Mouse (Mus musculus) thymus, adult 2 months (tissue): ENCODE measurements around the gene Atp5mpl.

Experiments
- CTCF ChIP-seq: fragments of 200-500 bp; IDR thresholded peaks from 2 replicates; pipeline ENCODE4 v1.5.1; 2012; ENCODE audit warnings: mild to moderate bottlenecking, control low read depth, low read length, moderate library complexity, borderline replicate concordance; ENCODE audit not compliant: control insufficient read depth, poor library complexity, insufficient read depth; ENCODE audit errors: extremely low read depth
- POLR2A ChIP-seq: fragments of 200-500 bp; IDR thresholded peaks from 2 replicates; pipeline ENCODE4 v1.6.1; 2012; ENCODE audit warnings: mild to moderate bottlenecking, low read length, control low read depth, moderate library complexity; ENCODE audit not compliant: control insufficient read depth, poor library complexity, insufficient read depth; ENCODE audit errors: extremely low read depth

DNA sequence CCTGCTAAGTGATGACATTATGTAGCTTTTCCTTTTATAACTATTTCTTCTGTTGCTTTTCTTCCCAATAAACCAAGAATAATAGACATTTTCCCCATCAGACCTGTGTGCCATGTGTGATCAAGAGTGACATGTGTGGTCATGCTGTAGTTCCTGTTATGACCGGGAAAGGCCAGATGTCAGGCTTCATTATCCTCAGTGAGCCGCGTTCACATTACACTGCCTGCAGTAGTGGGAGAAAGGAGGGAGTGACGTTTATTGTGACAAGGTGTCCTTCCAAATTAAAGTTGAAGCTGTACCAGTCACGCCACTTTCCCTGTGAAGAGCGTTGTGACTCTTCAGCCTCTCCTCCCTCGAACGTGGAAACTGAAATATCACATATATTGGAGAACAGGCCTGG is 15.1 kb upstream of the Atp5mpl start:
- TF ChIP-seq CTCF (no peak), POLR2A (no peak)
